Mouse (Mus musculus) kidney, postnatal 0 days (tissue): ENCODE measurements around the gene Lrrc73. TPM values are rescaled to one million over a fixed set of nuclear protein-coding genes. Genes with fewer than 3 reads are reported as not detected.

Experiments
- ATAC-seq: fragments of 200-750 bp; cut with Nextera tagmentation; replicated peaks from 2 replicates; pipeline ENCODE4 v1.8.0; 2017; ENCODE audit warnings: low read depth, moderate number of reproducible peaks, moderate TSS enrichment, moderate library complexity; ENCODE audit not compliant: low FRiP score
- DNase-seq: peaks from one replicate; pipeline ENCODE4 v3.0.0-alpha.2; 2016; ENCODE audit warnings: low spot score
- H3K27ac ChIP-seq: fragments of 300-500 bp; sonication (generic); 2 replicates; pipeline ENCODE4 v1.5.1; 2014; ENCODE audit warnings: mild to moderate bottlenecking
- H3K27me3 ChIP-seq: fragments of 300-500 bp; sonication (generic); 2 replicates; pipeline ENCODE4 v1.6.1; 2014; ENCODE audit warnings: low read length, mixed read lengths; ENCODE audit not compliant: insufficient read depth
- H3K36me3 ChIP-seq: fragments of 300-500 bp; sonication (generic); 2 replicates; pipeline ENCODE4 v1.6.1; 2014; ENCODE audit warnings: low read length, mixed read lengths; ENCODE audit not compliant: insufficient read depth
- H3K4me1 ChIP-seq: fragments of 300-500 bp; sonication (generic); replicated peaks from 2 replicates; pipeline ENCODE4 v1.6.1; 2014; ENCODE audit warnings: antibody characterized with exemption, low read length, mixed read lengths; ENCODE audit not compliant: insufficient read depth
- H3K4me2 ChIP-seq: fragments of 300-500 bp; sonication (generic); 2 replicates; pipeline ENCODE4 v1.6.1; 2014; ENCODE audit warnings: mild to moderate bottlenecking, low read length, moderate library complexity, mixed read lengths
- H3K4me3 ChIP-seq: fragments of 300-500 bp; sonication (generic); replicated peaks from 2 replicates; pipeline ENCODE4 v1.5.1; 2014; ENCODE audit warnings: low read depth, low read length
- H3K9ac ChIP-seq: fragments of 300-500 bp; sonication (generic); 2 replicates; pipeline ENCODE4 v1.6.1; 2014; ENCODE audit warnings: low read depth, low read length
- H3K9me3 ChIP-seq: fragments of 300-500 bp; sonication (generic); replicated peaks from 2 replicates; pipeline ENCODE4 v1.6.1; 2016; ENCODE audit warnings: low read length, inconsistent platforms, mixed read lengths
- CTCF ChIP-seq: IDR thresholded peaks from 2 replicates; pipeline ENCODE4 v1.5.1; 2016; ENCODE audit warnings: antibody characterized with exemption, low read depth, mild to moderate bottlenecking, moderate library complexity
- WGBS: fragments of 180-500 bp; shearing (Covaris S2); extraction: QIAGEN DNeasy Blood & Tissue Kit; methylation state at CpG from one replicate; pipeline ENCODE4 v1.1.7; 2014; 5-methylcytosine and 5-hydroxymethylcytosine counted together
- polyA plus RNA-seq: library from polyadenylated mRNA; unstranded; fragments of >200 nt; fragmentation: Nextera tagmentation; extraction: Ambion mirVana; gene quantifications from 2 replicates; pipeline ENCODE4 v1.2.1, GENCODE M21; 2015

Gene Lrrc73
- polyA plus RNA-seq, 1 experiment from 2014 or later, result 0.91 TPM

DNA sequence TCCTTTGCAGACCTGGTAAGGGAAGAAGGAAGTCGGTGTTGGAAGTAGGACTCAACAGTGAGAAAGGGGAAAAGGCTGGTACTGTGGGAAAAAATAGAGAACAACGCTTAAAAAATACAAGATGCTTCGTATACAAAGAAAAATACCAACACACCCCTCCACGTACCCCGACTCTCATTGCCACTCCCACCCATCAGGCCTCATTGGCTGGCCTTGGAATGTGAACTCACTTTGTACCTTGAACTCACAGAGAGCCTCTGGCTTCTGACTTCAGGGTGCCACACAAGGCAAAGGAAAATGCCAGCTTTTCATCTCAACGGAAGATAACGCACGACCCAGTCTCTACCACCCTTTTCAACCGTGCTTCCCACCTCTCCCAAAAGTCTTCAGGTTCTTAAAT lies 29.8 kb downstream of the Lrrc73 start:
- Histone ChIP-seq H3K4me3 (peak overlapping the region; percentile 61), H3K36me3 (0 out of 2 replicates have a peak, but pooled peaks cover 4% of the 10 kb centered on the region), H3K9ac (peak overlapping the region; percentile 83; the same call in 1 of the 2 replicates), H3K4me1 (peaks cover 9% of the 10 kb centered on the region; the same call in 1 of the 2 replicates), H3K4me2 (peak overlapping the region; percentile 95), H3K9me3 (no peaks in the 10 kb centered on the region), H3K27ac (no peak overlapping the region), H3K27me3 (no peaks in the 10 kb centered on the region)
- DNase-seq (no peak), ATAC-seq (peak; percentile 37)
- WGBS, result 24% methylated on average over 9 of the region's 9 CpGs
- no peak for TF ChIP-seq CTCF

DNA sequence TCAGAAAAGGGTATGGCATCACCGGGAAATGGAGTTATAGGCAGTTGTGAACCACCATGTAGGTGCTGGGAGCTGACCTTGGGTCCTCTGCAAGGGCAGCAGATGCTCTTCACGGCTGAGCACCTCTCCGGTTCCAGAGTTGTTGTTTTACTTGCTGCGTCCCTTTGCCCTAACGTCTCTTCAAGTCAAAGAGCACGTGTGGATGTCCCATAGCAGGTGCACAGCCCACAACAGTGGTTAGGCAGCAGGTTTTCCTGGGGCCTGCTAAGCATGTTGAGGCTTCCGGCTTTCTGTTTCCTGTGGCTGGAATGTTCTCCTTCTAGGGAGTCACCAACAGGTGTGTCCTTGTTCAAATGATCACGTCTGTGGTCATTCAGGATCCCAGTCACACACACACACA lies 30.6 kb downstream of the Lrrc73 start:
- H3K9ac ChIP-seq, result no peak overlapping the region
- DNase-seq (no peak), ATAC-seq (no peak)
- H3K36me3 ChIP-seq, result no peaks in the 10 kb centered on the region
- H3K27ac ChIP-seq, result no peak overlapping the region
- no peaks in the 10 kb centered on the region for H3K9me3 ChIP-seq
- no peak overlapping the region for H3K4me3 ChIP-seq
- peaks cover 9% of the 10 kb centered on the region; the same call in 1 of the 2 replicates for H3K4me1 ChIP-seq
- no peak overlapping the region for H3K4me2 ChIP-seq
- no peak for TF ChIP-seq CTCF
- H3K27me3 ChIP-seq, result no peaks in the 10 kb centered on the region
- WGBS, result 66% methylated on average over 8 of the region's 8 CpGs

DNA sequence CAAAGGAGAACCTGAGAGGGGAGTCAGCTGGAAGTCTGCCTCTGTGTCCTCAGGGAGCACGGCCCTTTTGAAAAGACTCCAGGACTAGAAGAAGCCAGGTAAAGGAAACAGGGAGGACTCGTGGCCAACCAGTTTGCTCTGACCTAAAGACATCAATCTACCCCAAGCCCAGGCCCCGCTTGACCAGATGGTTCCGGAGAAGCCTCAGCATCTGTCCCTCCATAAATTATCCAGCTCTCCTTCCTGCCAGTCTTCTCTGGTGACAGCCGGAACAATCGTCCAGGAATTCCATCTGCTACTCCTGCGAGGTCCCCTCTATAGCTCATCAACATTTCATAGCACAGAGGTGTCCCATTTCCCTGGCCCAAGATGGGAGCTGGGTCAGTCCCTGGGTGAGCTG lies 31.3 kb downstream of the Lrrc73 start:
- Histone ChIP-seq H3K36me3 (no peaks in the 10 kb centered on the region), H3K4me2 (no peak overlapping the region), H3K27ac (no peak overlapping the region), H3K9ac (no peak overlapping the region), H3K4me3 (no peak overlapping the region), H3K27me3 (no peaks in the 10 kb centered on the region), H3K4me1 (peaks cover 9% of the 10 kb centered on the region; the same call in 1 of the 2 replicates), H3K9me3 (no peaks in the 10 kb centered on the region)
- ATAC-seq (no peak), DNase-seq (no peak)
- TF ChIP-seq CTCF, result no peak
- 24% methylated on average over 7 of the region's 7 CpGs for WGBS

DNA sequence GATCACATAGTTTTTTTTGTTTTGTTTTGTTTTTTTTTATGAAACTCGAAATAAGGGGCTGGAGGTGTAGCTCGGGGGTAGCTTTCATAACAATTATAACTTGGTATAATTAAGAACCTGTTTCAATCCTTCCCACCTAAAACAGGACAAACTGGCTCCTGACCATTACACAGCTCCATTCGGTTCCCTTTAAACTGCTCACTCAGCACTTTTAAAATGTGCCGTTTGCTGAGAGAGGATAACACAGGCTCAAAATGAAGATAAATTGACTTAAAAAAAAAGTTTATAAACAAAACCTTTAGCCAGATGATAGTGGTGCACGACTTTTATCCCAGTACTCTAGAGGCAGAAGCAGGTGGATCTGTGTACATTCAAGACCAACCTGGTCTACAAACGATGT lies 32.1 kb downstream of the Lrrc73 start:
- no peak overlapping the region for H3K4me2 ChIP-seq
- TF ChIP-seq CTCF, result no peak
- peaks cover 9% of the 10 kb centered on the region; the same call in 1 of the 2 replicates for H3K4me1 ChIP-seq
- H3K9me3 ChIP-seq, result no peaks in the 10 kb centered on the region
- DNase-seq, result no peak
- WGBS, result 58% methylated on average over 6 of the region's 6 CpGs
- no peaks in the 10 kb centered on the region for H3K36me3 ChIP-seq
- H3K27me3 ChIP-seq, result no peaks in the 10 kb centered on the region
- ATAC-seq, result no peak
- H3K4me3 ChIP-seq, result no peak overlapping the region
- no peak overlapping the region for H3K9ac ChIP-seq
- H3K27ac ChIP-seq, result no peak overlapping the region

DNA sequence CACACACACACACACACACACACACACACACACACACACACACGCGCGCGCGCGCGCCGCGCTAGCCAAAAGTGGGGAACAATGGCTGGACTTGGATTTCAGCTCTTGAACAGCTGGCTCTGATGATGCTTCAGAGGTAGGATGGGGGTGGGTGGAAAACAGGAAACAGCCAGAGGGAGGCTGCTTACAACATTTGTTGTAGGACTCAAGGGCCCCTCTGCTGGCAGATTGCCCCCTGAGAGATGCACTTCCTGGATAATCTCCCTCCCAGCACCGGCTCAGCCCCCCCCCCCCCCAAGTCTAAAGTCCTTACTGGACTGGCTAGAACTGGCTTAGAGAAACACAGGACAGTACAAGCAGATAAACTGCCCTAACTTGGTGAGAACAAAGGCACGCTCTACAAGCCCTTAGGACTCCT lies 34.4 kb downstream of the Lrrc73 start:
- Histone ChIP-seq H3K27me3 (no peaks in the 10 kb centered on the region), H3K4me3 (no peak overlapping the region), H3K36me3 (no peaks in the 10 kb centered on the region), H3K4me2 (0 out of 2 replicates have a peak overlapping the region, but pooled peaks have one; percentile 7), H3K27ac (peak overlapping the region; percentile 19; the same call in 1 of the 2 replicates), H3K4me1 (no peaks in the 10 kb centered on the region), H3K9me3 (no peaks in the 10 kb centered on the region), H3K9ac (no peak overlapping the region)
- 50% methylated on average over 11 of the region's 11 CpGs for WGBS
- ATAC-seq (peak; percentile 56; the same call in 1 of the 2 replicates), DNase-seq (peak; percentile 85)
- no peak for TF ChIP-seq CTCF

DNA sequence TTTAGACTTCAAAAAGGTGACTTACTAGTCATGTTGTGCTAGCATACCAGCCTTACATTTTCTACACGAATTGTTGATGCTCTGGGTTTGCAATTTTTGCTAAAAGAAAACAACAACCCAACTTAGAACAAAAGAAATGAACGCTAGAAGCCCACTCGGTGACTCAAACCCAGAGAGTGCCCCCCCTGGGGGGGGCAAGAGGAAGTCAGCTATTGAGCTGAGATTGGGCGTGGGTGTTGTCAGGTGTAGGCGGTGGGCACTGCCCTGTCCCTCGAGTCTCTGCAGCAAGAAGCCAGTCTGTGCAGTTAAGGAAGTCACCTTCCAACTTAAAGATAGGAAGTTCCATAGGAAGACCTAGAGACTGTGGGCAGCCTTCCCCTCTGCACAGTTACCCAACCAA lies 43.3 kb downstream of the Lrrc73 start:
- Histone ChIP-seq H3K9ac (no peak overlapping the region), H3K27ac (no peak overlapping the region), H3K27me3 (peaks cover 33% of the 10 kb centered on the region), H3K4me1 (peaks cover 4% of the 10 kb centered on the region; the same call in 1 of the 2 replicates), H3K4me3 (peak overlapping the region; percentile 60; the same call in 1 of the 2 replicates), H3K9me3 (no peaks in the 10 kb centered on the region), H3K4me2 (no peak overlapping the region), H3K36me3 (no peaks in the 10 kb centered on the region)
- no peak for DNase-seq
- 40% methylated on average over 6 of the region's 6 CpGs for WGBS
- no peak for TF ChIP-seq CTCF
- no peak for ATAC-seq

DNA sequence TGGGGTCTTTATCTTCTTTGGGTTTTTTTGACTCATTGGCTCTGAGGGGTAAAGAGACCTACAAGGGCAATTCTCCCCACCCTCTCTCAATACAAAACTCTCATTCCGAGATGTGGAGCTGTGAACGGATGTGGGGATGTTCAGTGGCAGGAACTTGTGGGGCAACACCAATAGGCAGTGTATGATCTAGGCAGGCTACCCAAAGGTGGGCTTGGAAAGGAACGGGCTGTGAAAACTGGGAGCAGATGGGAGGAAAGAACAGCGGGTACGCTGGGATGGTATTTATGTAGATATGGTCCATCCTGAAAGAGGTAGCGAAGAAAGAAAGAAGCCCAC lies 43.7 kb downstream of the Lrrc73 start:
- Histone ChIP-seq H3K4me2 (peak overlapping the region; percentile 99), H3K4me3 (peak overlapping the region; percentile 60), H3K27ac (no peak overlapping the region), H3K36me3 (no peaks in the 10 kb centered on the region), H3K9me3 (no peaks in the 10 kb centered on the region), H3K9ac (no peak overlapping the region), H3K27me3 (peaks cover 33% of the 10 kb centered on the region), H3K4me1 (peaks cover 4% of the 10 kb centered on the region; the same call in 1 of the 2 replicates)
- WGBS, result 10% methylated on average over 6 of the region's 6 CpGs
- DNase-seq, result no peak
- TF ChIP-seq CTCF, result no peak
- ATAC-seq, result no peak
